Mouse (Mus musculus) kidney, postnatal 0 days (tissue): Measurements from ENCODE around the gene Nts. TPM values are rescaled to one million over a fixed set of nuclear protein-coding genes. Genes with fewer than 3 reads are reported as not detected.
"Not testable (repeated sequence)": the region's sequence is repeated elsewhere in the genome, so short reads cannot be mapped to it uniquely, and the experiment has no call there.

Experiments
- ATAC-seq: fragments of 200-750 bp; cut with Nextera tagmentation; replicated peaks from 2 replicates; pipeline ENCODE4 v1.8.0; 2017; ENCODE audit warnings: low read depth, moderate number of reproducible peaks, moderate TSS enrichment, moderate library complexity; ENCODE audit not compliant: low FRiP score
- DNase-seq: peaks from one replicate; pipeline ENCODE4 v3.0.0-alpha.2; 2016; ENCODE audit warnings: low spot score
- H3K27ac ChIP-seq: fragments of 300-500 bp; sonication (generic); 2 replicates; pipeline ENCODE4 v1.5.1; 2014; ENCODE audit warnings: mild to moderate bottlenecking
- H3K27me3 ChIP-seq: fragments of 300-500 bp; sonication (generic); 2 replicates; pipeline ENCODE4 v1.6.1; 2014; ENCODE audit warnings: low read length, mixed read lengths; ENCODE audit not compliant: insufficient read depth
- H3K36me3 ChIP-seq: fragments of 300-500 bp; sonication (generic); 2 replicates; pipeline ENCODE4 v1.6.1; 2014; ENCODE audit warnings: low read length, mixed read lengths; ENCODE audit not compliant: insufficient read depth
- H3K4me1 ChIP-seq: fragments of 300-500 bp; sonication (generic); replicated peaks from 2 replicates; pipeline ENCODE4 v1.6.1; 2014; ENCODE audit warnings: antibody characterized with exemption, low read length, mixed read lengths; ENCODE audit not compliant: insufficient read depth
- H3K4me2 ChIP-seq: fragments of 300-500 bp; sonication (generic); 2 replicates; pipeline ENCODE4 v1.6.1; 2014; ENCODE audit warnings: mild to moderate bottlenecking, low read length, moderate library complexity, mixed read lengths
- H3K4me3 ChIP-seq: fragments of 300-500 bp; sonication (generic); replicated peaks from 2 replicates; pipeline ENCODE4 v1.5.1; 2014; ENCODE audit warnings: low read depth, low read length
- H3K9ac ChIP-seq: fragments of 300-500 bp; sonication (generic); 2 replicates; pipeline ENCODE4 v1.6.1; 2014; ENCODE audit warnings: low read depth, low read length
- H3K9me3 ChIP-seq: fragments of 300-500 bp; sonication (generic); replicated peaks from 2 replicates; pipeline ENCODE4 v1.6.1; 2016; ENCODE audit warnings: low read length, inconsistent platforms, mixed read lengths
- CTCF ChIP-seq: IDR thresholded peaks from 2 replicates; pipeline ENCODE4 v1.5.1; 2016; ENCODE audit warnings: antibody characterized with exemption, low read depth, mild to moderate bottlenecking, moderate library complexity
- WGBS: fragments of 180-500 bp; shearing (Covaris S2); extraction: QIAGEN DNeasy Blood & Tissue Kit; methylation state at CpG from one replicate; pipeline ENCODE4 v1.1.7; 2014; 5-methylcytosine and 5-hydroxymethylcytosine counted together
- polyA plus RNA-seq: library from polyadenylated mRNA; unstranded; fragments of >200 nt; fragmentation: Nextera tagmentation; extraction: Ambion mirVana; gene quantifications from 2 replicates; pipeline ENCODE4 v1.2.1, GENCODE M21; 2015

Nts gene
- polyA plus RNA-seq, 1 experiment from 2014 or later: 26.6 TPM

DNA sequence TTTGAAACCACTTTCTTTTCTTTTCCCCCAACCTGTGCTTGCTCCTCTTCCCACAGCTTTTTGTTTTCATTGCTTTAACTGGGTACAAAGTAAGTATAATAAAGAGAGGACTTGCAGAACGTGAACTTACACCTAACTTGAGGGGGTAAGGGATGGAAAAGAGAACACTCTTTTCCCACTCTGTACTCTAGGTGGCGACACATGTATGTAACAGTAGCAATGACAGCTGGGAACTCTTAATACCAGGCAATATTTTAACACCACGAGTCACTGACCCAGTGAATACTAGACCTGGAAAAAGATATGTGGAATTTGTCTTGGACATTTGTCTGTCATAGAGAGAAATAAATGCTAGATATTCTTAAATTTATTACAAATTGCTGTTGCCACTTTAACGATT is 8.5 kb upstream of the Nts start:
- DNase-seq (peak; percentile 87), ATAC-seq (0 out of 2 replicates have a peak, but pooled peaks have one; percentile 40)
- WGBS: 26% methylated on average over 4 of the region's 4 CpGs
- no peaks in the 10 kb centered on the region for H3K4me1 ChIP-seq
- H3K27me3 ChIP-seq: no peaks in the 10 kb centered on the region
- H3K9me3 ChIP-seq: no peaks in the 10 kb centered on the region
- no peaks in the 10 kb centered on the region for H3K36me3 ChIP-seq
- H3K4me2 ChIP-seq: no peak overlapping the region
- H3K9ac ChIP-seq: no peak overlapping the region
- H3K27ac ChIP-seq: no peak overlapping the region
- H3K4me3 ChIP-seq: no peak overlapping the region
- TF ChIP-seq CTCF: peak; percentile 91

DNA sequence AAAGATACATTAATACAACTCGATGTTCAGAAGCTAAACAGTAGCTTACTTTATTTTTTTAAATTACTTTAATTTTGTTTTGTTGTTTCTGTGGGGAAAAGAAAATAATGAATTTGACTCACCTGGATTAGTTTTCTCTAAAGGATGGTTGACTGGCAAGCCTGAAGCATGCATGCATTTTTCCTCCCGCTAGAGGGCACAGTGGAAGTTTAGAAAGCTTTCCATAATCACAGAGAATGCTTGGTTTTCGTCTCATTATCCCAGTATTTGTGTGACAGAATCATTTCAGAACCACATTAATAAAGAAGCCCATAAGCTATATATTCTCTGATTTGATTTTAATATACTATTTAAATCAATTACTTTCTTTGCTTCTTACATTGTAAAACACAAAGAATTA is 1.5 kb upstream of the Nts start:
- no peaks in the 10 kb centered on the region for H3K27me3 ChIP-seq
- H3K36me3 ChIP-seq: no peaks in the 10 kb centered on the region
- H3K9me3 ChIP-seq: no peaks in the 10 kb centered on the region
- ATAC-seq: no peak
- 17% methylated on average over 3 of the region's 3 CpGs for WGBS
- H3K9ac ChIP-seq: no peak overlapping the region
- TF ChIP-seq CTCF: peak; percentile 81
- H3K27ac ChIP-seq: no peak overlapping the region
- DNase-seq: peak; percentile 72
- no peaks in the 10 kb centered on the region for H3K4me1 ChIP-seq
- H3K4me3 ChIP-seq: no peak overlapping the region
- no peak overlapping the region for H3K4me2 ChIP-seq

DNA sequence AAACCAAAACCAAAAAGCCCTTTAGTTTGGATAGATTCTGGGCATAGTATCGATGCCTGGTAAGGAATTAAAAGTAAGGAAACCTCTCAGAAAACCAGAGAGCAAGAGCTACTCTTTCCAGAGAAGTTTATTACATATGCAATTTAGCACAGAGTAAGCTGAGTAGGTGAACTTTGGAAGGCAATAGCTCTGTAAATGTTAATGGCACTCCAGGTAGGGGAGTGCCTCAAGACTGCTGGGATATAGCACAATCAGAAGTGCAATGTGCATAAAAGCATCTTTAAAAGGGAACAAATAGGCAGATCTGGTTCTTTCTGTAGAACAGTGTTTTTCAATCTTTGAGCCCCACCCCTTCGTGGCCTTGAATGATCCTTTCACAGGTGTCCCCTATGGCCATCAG is 20.9 kb downstream of the Nts start:
- Histone ChIP-seq H3K36me3 (no peaks in the 10 kb centered on the region), H3K27me3 (no peaks in the 10 kb centered on the region), H3K4me1 (no peaks in the 10 kb centered on the region), H3K4me3 (no peak overlapping the region), H3K4me2 (no peak overlapping the region), H3K9me3 (no peaks in the 10 kb centered on the region), H3K27ac (no peak overlapping the region), H3K9ac (no peak overlapping the region)
- no peak for TF ChIP-seq CTCF
- no peak for ATAC-seq
- WGBS: 91% methylated on average over 2 of the region's 2 CpGs
- no peak for DNase-seq

DNA sequence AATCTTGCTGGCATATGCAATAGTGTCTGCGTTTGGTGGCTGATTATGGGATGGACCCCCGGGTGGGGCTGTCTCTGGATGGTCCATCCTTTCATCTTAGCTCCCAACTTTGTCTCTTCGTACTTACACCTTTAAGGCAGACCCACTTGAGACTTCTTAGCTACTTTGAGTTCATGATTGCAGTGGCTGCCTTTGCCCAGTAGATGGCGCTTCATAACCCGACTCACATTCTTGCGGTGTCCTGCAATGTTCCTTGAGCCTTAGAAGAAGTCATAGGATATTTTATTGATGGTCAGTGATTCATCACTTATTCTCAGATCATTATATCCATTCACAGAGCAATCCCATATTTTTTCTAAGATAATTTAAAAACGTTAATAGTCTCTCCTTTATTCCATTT is 38.5 kb downstream of the Nts start:
- 8% methylated on average over 7 of the region's 7 CpGs for WGBS
- no peak overlapping the region for H3K27ac ChIP-seq
- no peak overlapping the region for H3K9ac ChIP-seq
- H3K27me3 ChIP-seq: no peaks in the 10 kb centered on the region
- peak; percentile 86 for TF ChIP-seq CTCF
- DNase-seq (peak; percentile 69), ATAC-seq (peak; percentile 61; the same call in 1 of the 2 replicates)
- H3K9me3 ChIP-seq: no peaks in the 10 kb centered on the region
- no peak overlapping the region for H3K4me2 ChIP-seq
- H3K4me3 ChIP-seq: no peak overlapping the region
- no peaks in the 10 kb centered on the region for H3K4me1 ChIP-seq
- H3K36me3 ChIP-seq: no peaks in the 10 kb centered on the region

DNA sequence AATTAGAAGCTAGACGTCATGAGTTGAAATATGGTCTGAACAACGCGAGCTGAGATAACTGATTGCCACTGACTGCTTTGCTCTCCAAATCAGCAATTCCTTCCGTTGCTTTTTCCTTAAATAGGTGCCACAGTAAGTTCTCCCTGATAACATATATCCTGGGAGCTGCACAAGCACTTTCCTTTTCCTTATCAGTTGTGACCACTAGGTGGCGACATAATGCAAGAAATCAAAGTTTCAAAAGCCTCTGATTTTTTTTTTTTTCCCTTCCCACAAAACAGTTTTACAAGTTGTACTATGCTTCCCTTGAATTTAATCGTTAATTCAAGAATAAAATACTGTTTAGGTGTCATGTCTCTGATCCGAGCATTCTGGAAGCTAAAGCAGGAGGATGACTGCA is 40.8 kb downstream of the Nts start:
- Histone ChIP-seq H3K4me2 (no peak overlapping the region), H3K27me3 (no peaks in the 10 kb centered on the region), H3K4me1 (no peaks in the 10 kb centered on the region), H3K9ac (no peak overlapping the region), H3K27ac (no peak overlapping the region), H3K4me3 (no peak overlapping the region), H3K36me3 (no peaks in the 10 kb centered on the region), H3K9me3 (no peaks in the 10 kb centered on the region)
- peak; percentile 79 for TF ChIP-seq CTCF
- ATAC-seq (no peak), DNase-seq (peak; percentile 80)
- 2% methylated on average over 7 of the region's 7 CpGs for WGBS

DNA sequence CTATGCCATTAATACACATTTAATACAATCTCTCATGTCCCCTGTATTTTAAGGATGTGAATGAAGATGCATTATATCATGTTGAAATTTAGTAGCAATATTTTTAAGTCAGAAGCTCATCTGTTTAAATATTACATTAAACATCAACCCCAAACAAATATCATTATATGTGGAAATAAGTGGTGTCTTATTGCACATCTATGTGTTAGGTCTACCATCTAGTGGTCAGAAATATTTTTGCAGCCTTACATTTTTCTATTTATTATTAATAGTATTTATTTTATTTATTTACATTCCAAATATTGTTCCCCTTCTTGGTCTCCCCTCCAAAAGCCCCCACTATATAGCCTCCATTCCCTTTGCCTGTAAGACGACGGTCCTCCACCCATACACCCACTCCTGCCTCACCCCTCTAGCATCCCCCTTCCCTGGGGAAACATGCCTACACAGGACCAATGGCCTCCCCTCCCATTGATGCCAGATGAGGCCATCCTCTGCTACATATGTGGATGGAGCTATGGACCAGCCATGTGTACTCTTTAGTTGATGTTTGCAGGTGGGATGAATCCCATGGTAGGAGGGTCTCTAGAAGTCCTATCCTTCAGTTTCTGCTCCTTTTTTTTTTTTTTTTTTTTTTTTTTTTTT is 45.3 kb downstream of the Nts start:
- Histone ChIP-seq H3K9me3 (no peaks in the 10 kb centered on the region), H3K27ac (no peak overlapping the region), H3K4me3 (no peak overlapping the region), H3K36me3 (no peaks in the 10 kb centered on the region), H3K4me1 (no peaks in the 10 kb centered on the region), H3K9ac (no peak overlapping the region), H3K4me2 (no peak overlapping the region), H3K27me3 (no peaks in the 10 kb centered on the region)
- ATAC-seq (peak; percentile 33; the same call in 1 of the 2 replicates), DNase-seq (peak; percentile 36)
- 29% methylated on average over 2 of the region's 2 CpGs for WGBS
- peak; percentile 62 for TF ChIP-seq CTCF

DNA sequence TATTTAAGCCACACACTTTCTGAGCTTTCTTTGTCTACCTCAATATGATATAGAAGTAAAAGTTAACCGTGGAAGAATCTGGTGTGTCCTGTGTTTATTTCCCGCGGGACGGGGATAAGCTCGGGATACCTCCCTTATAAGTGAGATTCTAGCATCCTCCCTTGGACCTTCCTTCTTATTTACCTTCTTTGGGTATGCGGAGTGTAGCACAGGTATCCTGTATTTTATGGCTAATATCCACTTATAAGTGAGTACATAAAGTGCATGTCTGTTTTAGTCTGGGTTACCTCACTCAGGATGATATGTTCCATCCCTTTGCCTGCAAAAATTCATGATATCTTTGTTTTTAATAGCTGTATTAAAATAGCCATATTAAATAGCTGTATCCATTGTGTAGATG is 54.8 kb downstream of the Nts start:
- H3K4me1 ChIP-seq, H3K27me3 ChIP-seq, H3K27ac ChIP-seq, H3K4me3 ChIP-seq, DNase-seq, H3K9me3 ChIP-seq, H3K9ac ChIP-seq, H3K36me3 ChIP-seq, ATAC-seq: not testable (repeated sequence)
- peak overlapping the region; percentile 28; the same call in 1 of the 2 replicates for H3K4me2 ChIP-seq
- 38% methylated on average over 6 of the region's 6 CpGs for WGBS
